Mouse (Mus musculus): ENCODE measurements around the gene Dmrtc2.
A peak's percentile ranks its signal among the peaks of the same experiment; 100 is the strongest.

The Dmrtc2 gene

GRCm38 (mm10) chr7:24902630-24903443 lies 33.0 kb downstream of the Dmrtc2 start, which contains the start of gene Arhgef1:
Gene Arhgef1, plus strand, starts transcription at chr7:24902912.
- DNase-seq, result peak; percentile 83 to 88

GRCm38 (mm10) chr7:24903444-24903825 lies 33.6 kb downstream of the Dmrtc2 start:
- DNase-seq, result no peak

GRCm38 (mm10) chr7:24904070-24904483 lies 34.2 kb downstream of the Dmrtc2 start:
- DNase-seq, result peak; percentile 97 to 99

DNA sequence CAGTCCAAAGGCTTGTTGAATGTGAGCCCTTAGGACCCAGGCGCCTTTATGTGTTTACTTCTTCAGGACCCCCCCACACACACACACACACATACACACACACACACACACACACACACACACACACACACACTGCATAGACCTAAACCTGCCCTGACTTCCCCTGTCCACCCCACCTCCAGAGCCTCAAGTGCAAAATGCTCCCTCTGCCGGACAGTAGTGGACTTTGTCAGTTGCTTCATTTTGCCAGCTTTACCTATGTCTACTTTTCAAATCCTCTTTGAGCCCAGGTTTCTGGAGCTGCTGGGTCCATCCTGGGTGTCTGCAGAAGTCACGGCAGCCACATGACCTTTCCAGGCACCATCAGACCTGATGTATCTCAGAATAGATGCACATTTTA lies 35.1 kb downstream of the Dmrtc2 start:
- DNase-seq, result peak; percentile 53 to 61

DNA sequence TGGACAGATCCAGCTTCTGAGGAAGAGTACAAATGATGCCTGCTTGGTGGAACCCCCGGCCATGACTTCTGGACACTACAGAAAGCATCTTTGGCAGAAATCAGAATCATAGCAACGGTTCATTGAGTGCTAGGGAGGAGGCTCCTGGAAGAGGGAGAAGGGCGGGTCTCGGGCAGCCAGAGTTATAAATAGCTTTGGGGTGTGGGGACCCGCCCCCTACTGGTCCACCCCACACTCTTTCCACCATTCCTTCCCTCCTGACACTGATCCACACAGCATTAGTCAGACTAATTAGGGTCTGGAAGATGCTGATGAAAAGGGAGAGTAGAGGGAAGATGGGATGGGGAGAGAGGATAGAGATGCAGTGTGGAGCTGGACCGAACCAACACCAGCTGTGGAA lies 36.7 kb downstream of the Dmrtc2 start:
- DNase-seq, result peak in 1 of 2 experiments; percentile 63

DNA sequence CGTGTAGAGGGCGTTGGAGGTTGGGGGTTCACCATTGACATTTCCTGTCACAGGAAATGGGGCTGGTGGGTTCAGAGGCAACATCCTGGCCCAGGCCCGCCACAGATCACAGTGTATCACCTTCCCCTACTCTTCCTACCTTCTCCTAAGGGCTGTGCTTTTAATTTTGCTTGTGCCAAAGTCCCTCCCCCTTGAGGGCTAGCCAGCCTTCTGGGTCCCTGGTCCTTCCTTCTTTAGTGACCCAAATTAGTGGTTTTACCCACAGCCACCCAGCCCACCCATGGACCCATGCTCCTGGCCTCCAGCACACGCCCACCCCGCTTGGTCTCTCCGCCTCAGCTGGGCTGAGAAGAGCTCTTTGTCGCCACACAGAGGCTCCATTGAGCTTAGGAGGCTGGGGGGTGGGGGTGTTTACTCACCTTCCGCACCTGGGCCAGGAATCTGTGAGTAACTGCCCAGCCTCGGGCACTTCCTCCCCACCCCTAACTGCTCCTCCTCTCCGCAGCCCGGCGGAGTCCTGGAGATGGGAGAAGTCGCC lies 37.4 kb downstream of the Dmrtc2 start:
- DNase-seq, result peak; percentile 84 to 88

DNA sequence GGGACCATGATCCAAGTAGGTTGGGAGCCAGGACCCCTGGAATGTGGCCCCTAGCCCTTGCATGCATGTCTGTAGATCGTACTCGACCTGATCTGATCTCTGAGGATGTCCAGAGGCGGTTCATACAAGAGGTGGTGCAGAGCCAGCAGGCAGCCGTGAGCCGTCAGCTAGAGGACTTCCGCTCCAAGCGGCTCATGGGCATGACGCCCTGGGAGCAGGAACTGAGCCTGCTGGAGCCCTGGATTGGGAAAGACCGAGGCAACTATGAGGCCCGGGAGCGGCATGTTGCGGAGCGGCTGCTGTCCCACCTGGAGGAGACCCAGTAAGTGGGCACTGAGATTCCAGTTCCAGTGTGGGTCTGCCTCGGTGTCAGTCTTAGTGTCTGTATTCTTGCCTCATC lies 42.6 kb downstream of the Dmrtc2 start:
- DNase-seq, result no peak

DNA sequence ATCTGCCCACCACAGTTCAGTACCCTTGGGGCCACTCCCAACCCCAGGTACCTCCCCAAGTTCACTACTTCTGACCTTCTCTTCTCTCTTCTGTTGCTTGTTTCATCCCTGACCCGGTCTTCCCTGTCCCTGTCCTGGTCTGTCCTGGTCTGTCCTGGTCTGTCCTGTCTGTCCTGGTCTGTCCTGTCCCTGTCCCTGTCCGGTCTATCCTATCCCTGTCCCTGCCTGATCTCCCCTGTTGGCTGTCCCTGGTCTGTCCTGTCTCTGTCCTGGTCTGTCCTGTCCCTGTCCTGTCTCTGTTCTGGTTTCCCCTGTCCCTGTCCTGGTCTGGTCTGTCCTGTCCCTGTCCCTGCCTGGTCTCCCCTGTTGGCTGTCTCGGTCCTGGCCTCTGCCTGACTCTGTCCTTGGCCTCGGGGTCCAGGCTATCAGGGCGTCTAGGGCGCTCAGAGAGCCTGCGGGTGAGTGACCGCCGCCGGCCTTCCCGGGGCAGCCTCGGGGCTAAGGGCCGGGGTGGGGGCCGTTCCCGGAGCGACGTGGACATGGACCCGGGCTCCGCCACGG lies 49.0 kb downstream of the Dmrtc2 start:
- no peak for DNase-seq

DNA sequence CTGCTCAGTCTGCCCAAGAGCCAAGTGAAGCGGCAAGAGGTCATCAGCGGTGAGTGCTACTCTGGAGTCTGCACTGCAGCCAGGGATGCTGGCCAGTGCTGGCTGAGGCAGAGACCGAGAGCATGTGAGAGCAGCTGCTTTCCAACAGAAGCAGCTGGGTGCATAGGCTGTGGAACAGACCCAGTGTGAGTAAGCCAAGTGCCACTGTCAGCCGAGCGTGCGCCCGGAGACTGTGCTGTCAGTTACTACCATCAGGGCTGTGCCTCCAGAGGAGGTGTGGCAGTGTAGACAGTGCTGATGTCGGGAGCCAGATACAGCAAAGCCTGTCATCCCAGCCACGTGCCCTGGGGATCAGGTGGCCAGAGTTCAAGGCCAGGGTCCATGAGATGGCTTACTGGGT lies 49.9 kb downstream of the Dmrtc2 start:
- no peak for DNase-seq
